In genomic region chr2:74686988-74687697, GRCm38 (mm10) we compare ENCODE assay signal across 17 mouse cellular contexts. TPM values are rescaled to one million over a fixed set of nuclear protein-coding genes. Genes with fewer than 3 reads are reported as not detected.
DNase-seq lines count a peak whose midpoint lies in the region; ATAC-seq and TF ChIP-seq lines count a peak whose summit lies in the region.
"Had no signal": no experiment of that assay in that cellular context is flagged by ENCODE, and none has a peak within 500 bp of the region (broad histone marks: within the 10 kb centered on the region; RNA-seq: fewer than 3 reads in every experiment).

No protein-coding gene starts in this region.

- no peak for TF ChIP-seq EP300 in heart, postnatal 0 days (IDR thresholded peaks at IDR 0.05; ENCODE audit: low read depth)

- peaks cover 99% of the 10 kb centered on the region for H3K27me3 ChIP-seq in heart, postnatal 0 days (ENCODE audit: control insufficient read depth, insufficient read depth, low read length)
- peaks cover 13% of the 10 kb centered on the region; the same call in 1 of the 2 replicates for H3K27me3 ChIP-seq in limb, embryonic 11.5 days (ENCODE audit: control insufficient read depth, insufficient read depth, low read length)

- no peak overlapping the region for H3K9ac ChIP-seq in heart, postnatal 0 days (replicated peaks; ENCODE audit: low read depth, low read length)
- H3K9ac ChIP-seq in limb, embryonic 11.5 days (ENCODE audit: low read length) = peak overlapping the region; percentile 98

- DNase-seq in heart, postnatal 0 days (ENCODE audit: low spot score) = no peak
- no peak for DNase-seq in heart, postnatal 36 days
- peak; percentile 22 for DNase-seq in thymus, postnatal 4 days
- no peak for DNase-seq in thymus, adult 18-20 months
- peak; percentile 71 for DNase-seq in limb, embryonic 11.5 days (ENCODE audit: low spot score)
- no peak for DNase-seq in left cerebral cortex, adult 11 months (ENCODE audit: low spot score)
- no peak for DNase-seq in right cerebral cortex, postnatal 14 days
- DNase-seq: cerebellum, adult 9-10 months had no signal

- intact Hi-C loops in heart, postnatal 36 days (cut with DNase I) = no loop called here

- no peaks in the 10 kb centered on the region for H3K9me3 ChIP-seq in heart, postnatal 0 days (replicated peaks; ENCODE audit: control insufficient read depth, low read length)
- H3K9me3 ChIP-seq in limb, embryonic 11.5 days (ENCODE audit: control insufficient read depth, low read length) = no peaks in the 10 kb centered on the region
- H3K9me3 ChIP-seq: forebrain, embryonic 10.5 days had no signal

- 2% methylated on average over 27 of the region's 27 CpGs for WGBS in heart, postnatal 0 days
- under 1% methylated on average over 27 of the region's 27 CpGs for WGBS in limb, embryonic 11.5 days

- no peak for TF ChIP-seq CTCF in heart, postnatal 0 days (IDR thresholded peaks at IDR 0.05; ENCODE audit: low read depth)

- H3K36me3 ChIP-seq in heart, postnatal 0 days (replicated peaks; ENCODE audit: control insufficient read depth, insufficient read depth, low read length) = no peaks in the 10 kb centered on the region
- H3K36me3 ChIP-seq in limb, embryonic 11.5 days (ENCODE audit: control insufficient read depth, insufficient read depth, low read length) = no peaks in the 10 kb centered on the region
- H3K36me3 ChIP-seq: forebrain, embryonic 10.5 days had no signal

- no peak overlapping the region for H3K4me2 ChIP-seq in heart, postnatal 0 days (ENCODE audit: low read depth, low read length)
- peak overlapping the region; percentile 90 for H3K4me2 ChIP-seq in limb, embryonic 11.5 days (ENCODE audit: low read depth, severe bottlenecking)

- peaks cover 4% of the 10 kb centered on the region; the same call in 1 of the 2 replicates for H3K4me1 ChIP-seq in heart, postnatal 0 days (ENCODE audit: control insufficient read depth, insufficient read depth)
- peaks cover 23% of the 10 kb centered on the region; the same call in 1 of the 2 replicates for H3K4me1 ChIP-seq in limb, embryonic 11.5 days (ENCODE audit: control insufficient read depth, insufficient read depth, low read length)

- 0 out of 2 replicates have a peak overlapping the region, but pooled peaks have one; percentile 3 for H3K4me3 ChIP-seq in heart, postnatal 0 days (ENCODE audit: low read depth, low read length)
- H3K4me3 ChIP-seq in limb, embryonic 11.5 days (ENCODE audit: low read depth, low read length) = peak overlapping the region; percentile 66
- H3K4me3 ChIP-seq: forebrain, embryonic 10.5 days had no signal

- no peak for ATAC-seq in heart, postnatal 0 days (ENCODE audit: insufficient read depth, low read depth)
- ATAC-seq in limb, embryonic 11.5 days (ENCODE audit: insufficient number of reproducible peaks, low FRiP score, low TSS enrichment, low read depth) = no peak
- ATAC-seq: hindbrain, embryonic 16.5 days; lung, postnatal 0 days had no signal

- no peak overlapping the region for H3K27ac ChIP-seq in heart, postnatal 0 days (ENCODE audit: low read depth)
- peak overlapping the region; percentile 97 for H3K27ac ChIP-seq in limb, embryonic 11.5 days (replicated peaks; ENCODE audit: low read depth, low read length)
- H3K27ac ChIP-seq: forebrain, embryonic 10.5 days had no signal

RNA-seq across cellular contexts. Expression of gene Hoxd10, which starts 4.6 kb away (rescaled TPM):
- not detected in 2 replicates for total RNA-seq in heart, postnatal 0 days (2014; rRNA removed; ENCODE audit: low replicate concordance)
- polyA plus RNA-seq in heart, postnatal 0 days (2015; fragmentation: Nextera tagmentation; extraction: Ambion mirVana) = 0.08 TPM in 1 of 2 replicates, not detected in the other
- under 1 TPM in 1 of 2 experiments, not detected in 1; 0.22 TPM for total RNA-seq in heart, postnatal 36 days (2021)
- polyA plus RNA-seq in limb, embryonic 11.5 days (2014; fragmentation: Nextera tagmentation; extraction: Ambion mirVana) = 52.0 and 55.0 TPM in 2 replicates
- total RNA-seq: layer of hippocampus, postnatal 14 days; neutrophil, adult 5-6 weeks had no signal
- polyA plus RNA-seq: embryonic facial prominence, embryonic 11.5 days; forebrain, embryonic 10.5 days; heart, embryonic 14.5 days; hindbrain, embryonic 16.5 days had no signal

RNA-seq across cellular contexts. Expression of gene Hoxd11, which starts 7.8 kb away (rescaled TPM):
- total RNA-seq in heart, postnatal 0 days (2014; rRNA removed; ENCODE audit: low replicate concordance) = 0.11 TPM in 1 of 2 replicates, not detected in the other
- not detected in 2 replicates for polyA plus RNA-seq in heart, postnatal 0 days (2015; fragmentation: Nextera tagmentation; extraction: Ambion mirVana)
- not detected for total RNA-seq in heart, postnatal 36 days (2021)
- polyA plus RNA-seq in limb, embryonic 11.5 days (2014; fragmentation: Nextera tagmentation; extraction: Ambion mirVana) = 59.6 and 64.4 TPM in 2 replicates
- total RNA-seq: gastrocnemius, adult 18-20 months; layer of hippocampus, postnatal 14 days; neutrophil, adult 5-6 weeks had no signal
- polyA plus RNA-seq: brain, embryonic 14.5 days; embryonic facial prominence, embryonic 11.5 days; forebrain, embryonic 10.5 days; heart, embryonic 14.5 days; hindbrain, embryonic 16.5 days; lung, postnatal 0 days had no signal

RNA-seq across cellular contexts. Expression of gene Hoxd9, which starts 10.4 kb away (rescaled TPM):
- total RNA-seq in heart, postnatal 0 days (2014; rRNA removed; ENCODE audit: low replicate concordance) = 0.84 TPM in 1 of 2 replicates, not detected in the other
- 0.08 and 0.12 TPM in 2 replicates for polyA plus RNA-seq in heart, postnatal 0 days (2015; fragmentation: Nextera tagmentation; extraction: Ambion mirVana)
- total RNA-seq in heart, postnatal 36 days (2021) = under 1 TPM; 0.36 to 0.41 TPM
- 17.1 and 24.1 TPM in 2 replicates for polyA plus RNA-seq in limb, embryonic 11.5 days (2014; fragmentation: Nextera tagmentation; extraction: Ambion mirVana)
- total RNA-seq: layer of hippocampus, postnatal 14 days; neutrophil, adult 5-6 weeks had no signal
- polyA plus RNA-seq: forebrain, embryonic 10.5 days; hindbrain, embryonic 16.5 days had no signal

RNA-seq across cellular contexts. Expression of gene Hoxd12, which starts 12.3 kb away (rescaled TPM):
- total RNA-seq in heart, postnatal 0 days (2014; rRNA removed; ENCODE audit: low replicate concordance) = not detected in 2 replicates
- not detected in 2 replicates for polyA plus RNA-seq in heart, postnatal 0 days (2015; fragmentation: Nextera tagmentation; extraction: Ambion mirVana)
- total RNA-seq in heart, postnatal 36 days (2021) = not detected
- polyA plus RNA-seq in limb, embryonic 11.5 days (2014; fragmentation: Nextera tagmentation; extraction: Ambion mirVana) = 80.7 and 82.2 TPM in 2 replicates
- total RNA-seq: gastrocnemius, adult 18-20 months; layer of hippocampus, postnatal 14 days; neutrophil, adult 5-6 weeks had no signal
- polyA plus RNA-seq: brain, embryonic 14.5 days; embryonic facial prominence, embryonic 11.5 days; forebrain, embryonic 10.5 days; heart, embryonic 14.5 days; hindbrain, embryonic 16.5 days; lung, postnatal 0 days had no signal

RNA-seq across cellular contexts. Expression of gene Hoxd8, which starts 17.3 kb away (rescaled TPM):
- total RNA-seq in heart, postnatal 0 days (2014; rRNA removed; ENCODE audit: low replicate concordance) = 1.5 TPM in 1 of 2 replicates, not detected in the other
- 0.23 and 0.26 TPM in 2 replicates for polyA plus RNA-seq in heart, postnatal 0 days (2015; fragmentation: Nextera tagmentation; extraction: Ambion mirVana)
- 1 to 10 TPM; 1.1 to 1.3 TPM for total RNA-seq in heart, postnatal 36 days (2021)
- polyA plus RNA-seq in limb, embryonic 11.5 days (2014; fragmentation: Nextera tagmentation; extraction: Ambion mirVana) = 11.6 and 13.1 TPM in 2 replicates
- total RNA-seq: layer of hippocampus, postnatal 14 days; neutrophil, adult 5-6 weeks had no signal
- polyA plus RNA-seq: forebrain, embryonic 10.5 days had no signal

Comparison
In these comparisons a context has a peak if more than half of its experiments do, and no peak if none do; other contexts are left out.
1. DNase-seq: peak in thymus, postnatal 4 days (single experiment) and limb, embryonic 11.5 days (single experiment); none in heart, postnatal 0 days (single experiment), heart, postnatal 36 days (0 of 2), thymus, adult 18-20 months (0 of 2), left cerebral cortex, adult 11 months (single experiment) and right cerebral cortex, postnatal 14 days (single experiment).